Mouse (Mus musculus): Measurements from ENCODE around the gene Myof.

The Myof gene

DNA sequence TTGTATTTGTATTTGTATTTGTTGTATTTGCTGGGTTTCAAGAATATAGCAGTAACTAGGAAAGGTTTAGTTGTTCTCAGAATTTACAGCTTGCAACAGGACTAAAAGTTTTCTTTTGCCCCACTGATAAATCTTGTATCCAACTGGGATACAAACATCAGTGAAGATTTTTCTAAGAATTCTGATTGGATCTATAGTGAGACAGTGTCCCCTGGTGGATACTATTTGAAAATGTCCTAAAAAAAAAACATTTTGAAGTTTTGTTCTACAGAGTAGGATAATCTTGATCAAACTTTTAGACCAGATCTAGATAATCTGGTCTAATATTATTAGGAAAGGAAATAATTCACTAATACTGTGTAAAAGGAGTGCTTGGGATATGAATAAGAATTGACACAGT lies 106.3 kb downstream of the Myof start:
- DNase-seq = no peak

DNA sequence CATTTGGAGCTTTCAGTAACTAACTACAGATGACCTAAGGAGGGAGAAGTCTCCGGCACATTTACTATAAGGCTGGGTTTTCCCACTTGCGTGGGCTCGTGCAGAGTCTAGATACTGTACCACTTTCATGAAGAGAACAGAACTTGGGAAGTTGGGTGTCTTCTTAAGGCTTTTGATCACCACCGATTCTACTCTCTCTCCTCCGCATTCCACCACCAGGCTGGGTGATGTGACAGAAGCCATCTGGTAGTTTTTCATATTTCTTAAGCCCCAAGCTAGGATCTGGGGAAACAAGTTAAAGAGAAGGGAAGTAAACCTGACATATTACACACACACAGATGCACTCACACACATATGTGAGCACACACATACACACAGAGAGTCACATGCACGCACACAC lies 108.7 kb downstream of the Myof start:
- DNase-seq = no peak

DNA sequence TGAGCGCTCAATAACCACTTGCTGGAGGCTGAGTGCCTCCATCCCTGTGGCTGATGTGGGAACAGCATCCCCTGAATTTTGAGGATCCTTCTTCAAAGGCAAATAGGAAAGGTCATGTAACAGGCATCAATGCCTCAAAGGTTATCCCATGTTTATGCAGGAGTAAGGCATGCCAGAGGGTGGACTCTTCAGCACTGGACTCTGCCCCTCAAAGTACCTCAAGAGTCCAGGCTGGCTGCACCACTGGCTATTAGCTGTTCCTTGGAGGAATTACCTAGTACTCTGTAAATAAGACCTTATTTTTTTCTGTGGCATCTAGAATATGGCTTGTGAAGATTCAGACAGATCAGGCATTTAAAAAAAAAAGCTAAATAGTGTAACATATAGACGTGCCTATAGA lies 111.2 kb downstream of the Myof start:
- no peak for DNase-seq

DNA sequence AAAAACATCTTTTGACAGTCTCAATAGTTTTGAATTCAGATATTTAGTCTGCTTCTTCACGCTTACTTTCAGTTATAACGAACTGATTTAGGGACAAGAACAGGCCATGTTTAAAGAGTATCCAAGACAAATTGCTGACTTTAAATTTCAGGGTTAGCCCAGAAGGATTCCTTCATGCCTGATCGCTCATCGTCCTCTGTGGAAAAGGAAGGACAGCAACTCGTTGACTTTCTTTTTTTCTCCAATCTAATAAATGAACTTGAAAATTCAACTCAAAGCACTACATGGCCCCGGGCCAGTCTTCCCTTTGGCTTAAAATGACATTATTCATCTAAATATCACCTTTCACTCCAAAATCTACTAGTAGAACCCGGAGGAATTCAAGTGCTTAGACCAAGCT lies 115.5 kb downstream of the Myof start:
- DNase-seq = no peak

DNA sequence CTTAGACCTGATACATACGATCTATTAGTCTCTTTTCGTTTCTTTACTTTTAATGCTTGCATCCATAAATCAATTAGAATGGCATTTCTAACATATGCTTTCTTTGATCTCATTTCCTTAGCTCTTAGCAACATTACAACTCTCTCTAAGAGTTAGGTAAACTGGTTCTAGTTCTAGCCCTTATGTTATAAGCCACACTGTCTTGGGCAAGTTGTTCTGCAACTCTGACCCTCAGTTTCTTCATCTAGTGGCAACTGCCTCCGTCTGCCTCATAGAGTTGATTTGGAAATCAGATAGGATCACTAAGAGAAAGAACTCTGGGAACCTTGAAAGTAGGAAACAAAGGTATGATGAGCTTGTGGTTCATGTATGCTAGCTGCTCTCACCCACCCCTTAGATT lies 118.1 kb downstream of the Myof start:
- no peak for DNase-seq

DNA sequence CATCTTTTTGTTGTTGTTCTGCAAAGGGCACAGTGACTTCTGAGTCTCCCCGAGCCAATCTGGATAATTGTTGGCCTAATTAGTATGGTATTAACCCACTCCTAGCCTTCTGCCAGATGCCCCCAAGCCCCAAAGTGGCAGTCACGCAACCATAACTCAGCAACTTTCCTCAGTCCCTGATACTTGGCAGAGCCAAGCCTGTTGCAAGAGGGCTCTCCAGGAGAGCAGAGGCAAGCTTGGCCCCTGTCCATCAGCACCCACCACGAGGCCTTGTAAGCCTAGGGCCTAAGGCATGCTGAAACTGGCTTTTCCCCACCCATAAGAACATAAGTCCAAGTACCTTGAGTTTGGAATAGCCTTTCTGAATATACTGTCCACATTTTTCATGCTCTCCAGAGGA lies 119.1 kb downstream of the Myof start:
- no peak for DNase-seq

DNA sequence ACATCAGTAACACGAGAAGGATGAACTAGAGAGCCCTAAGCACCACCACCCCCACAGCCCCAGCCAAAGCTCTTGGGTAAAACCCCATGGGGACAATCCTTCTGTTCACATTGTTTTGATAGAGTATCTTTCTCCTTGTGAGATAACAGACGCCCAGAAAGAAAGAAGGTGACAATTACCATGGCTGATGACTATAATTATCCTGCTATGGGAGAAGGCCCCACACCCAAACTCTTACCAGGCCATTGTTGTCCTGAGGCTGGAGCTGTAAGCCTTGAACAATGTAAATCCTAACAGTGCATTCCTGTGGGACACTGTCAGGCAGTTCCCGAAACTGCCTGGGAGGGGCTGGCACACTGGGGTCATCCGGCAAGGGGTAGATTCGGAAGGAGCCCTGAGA lies 122.3 kb downstream of the Myof start:
- DNase-seq = no peak

DNA sequence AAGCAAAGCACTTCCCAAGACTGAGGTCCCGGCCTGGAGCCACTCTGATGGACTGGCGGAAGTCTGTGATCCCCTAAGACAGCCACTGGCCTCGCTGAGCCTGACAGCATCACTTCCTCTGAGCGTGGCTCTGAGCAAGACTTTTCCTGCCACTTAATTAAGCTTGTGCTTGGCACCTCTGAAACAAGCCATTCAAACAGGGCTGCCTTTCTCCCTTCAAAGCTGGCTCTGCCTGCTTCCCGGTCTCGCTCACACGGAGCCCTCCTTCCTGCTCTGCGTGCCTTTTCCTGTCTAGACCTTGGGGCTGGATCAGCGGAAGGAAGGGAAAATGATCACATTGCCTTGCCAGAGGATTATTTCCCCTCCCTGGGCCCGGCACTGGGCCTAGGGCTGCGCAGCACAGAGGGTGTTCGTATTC lies 124.9 kb downstream of the Myof start:
- DNase-seq = no peak

DNA sequence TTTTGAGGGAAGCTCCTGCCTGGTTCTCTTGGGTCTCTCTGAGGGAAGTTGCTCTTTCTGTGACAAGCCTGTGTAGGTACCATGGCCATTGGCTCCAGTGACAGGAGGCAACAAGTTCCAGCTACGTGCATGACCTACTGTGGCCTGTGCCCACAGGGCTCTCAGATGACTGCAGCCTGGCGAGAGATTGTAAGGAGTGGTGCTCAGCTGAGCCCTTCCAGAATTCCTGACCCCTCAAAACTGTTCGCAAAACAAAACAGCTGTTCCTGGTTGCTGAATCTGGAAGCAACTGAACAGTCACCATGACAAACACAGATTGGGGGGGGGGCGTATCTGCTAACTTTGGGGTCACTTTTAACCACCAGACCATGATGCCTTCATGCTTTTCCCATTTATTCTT lies 129.1 kb downstream of the Myof start:
- DNase-seq = no peak

DNA sequence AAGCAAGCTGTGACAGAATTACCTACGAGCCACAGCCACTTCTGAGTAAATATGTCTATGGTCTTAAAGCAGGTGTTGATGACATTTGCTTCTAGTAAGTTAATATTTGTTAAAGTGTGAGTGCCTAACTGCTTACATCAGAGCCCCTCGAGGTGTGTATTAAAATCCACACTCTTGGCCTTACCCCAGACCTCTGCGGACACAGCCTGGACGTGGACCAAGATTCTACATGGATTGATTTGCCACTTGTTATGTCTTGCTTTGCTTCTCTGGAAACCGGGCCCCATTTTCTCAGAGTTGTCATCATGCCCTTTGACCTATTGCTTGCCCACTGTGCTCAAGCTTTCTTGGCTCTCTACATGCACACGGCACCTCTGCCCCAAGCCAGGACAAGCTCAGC lies 130.9 kb downstream of the Myof start:
- DNase-seq = no peak

DNA sequence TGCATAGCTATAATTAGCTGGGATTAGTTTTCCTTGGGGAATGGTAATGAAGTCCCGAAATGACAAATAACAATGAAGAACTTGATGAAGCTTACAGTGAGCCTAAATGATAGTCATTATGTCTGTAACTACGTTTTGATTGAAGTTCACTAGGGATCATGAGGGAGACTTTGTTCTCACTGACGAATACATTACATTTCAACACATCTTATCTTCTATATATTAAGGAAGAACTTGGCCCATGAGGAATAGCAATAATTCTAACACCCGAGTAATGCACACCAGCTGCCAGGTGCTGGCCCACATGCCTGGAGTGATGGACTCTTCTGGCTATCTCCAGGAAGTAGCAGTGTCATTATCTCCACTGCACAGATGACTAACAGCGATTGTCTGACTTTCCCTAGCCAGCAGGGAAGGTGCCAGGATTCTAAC lies 133.5 kb downstream of the Myof start:
- no peak for DNase-seq

DNA sequence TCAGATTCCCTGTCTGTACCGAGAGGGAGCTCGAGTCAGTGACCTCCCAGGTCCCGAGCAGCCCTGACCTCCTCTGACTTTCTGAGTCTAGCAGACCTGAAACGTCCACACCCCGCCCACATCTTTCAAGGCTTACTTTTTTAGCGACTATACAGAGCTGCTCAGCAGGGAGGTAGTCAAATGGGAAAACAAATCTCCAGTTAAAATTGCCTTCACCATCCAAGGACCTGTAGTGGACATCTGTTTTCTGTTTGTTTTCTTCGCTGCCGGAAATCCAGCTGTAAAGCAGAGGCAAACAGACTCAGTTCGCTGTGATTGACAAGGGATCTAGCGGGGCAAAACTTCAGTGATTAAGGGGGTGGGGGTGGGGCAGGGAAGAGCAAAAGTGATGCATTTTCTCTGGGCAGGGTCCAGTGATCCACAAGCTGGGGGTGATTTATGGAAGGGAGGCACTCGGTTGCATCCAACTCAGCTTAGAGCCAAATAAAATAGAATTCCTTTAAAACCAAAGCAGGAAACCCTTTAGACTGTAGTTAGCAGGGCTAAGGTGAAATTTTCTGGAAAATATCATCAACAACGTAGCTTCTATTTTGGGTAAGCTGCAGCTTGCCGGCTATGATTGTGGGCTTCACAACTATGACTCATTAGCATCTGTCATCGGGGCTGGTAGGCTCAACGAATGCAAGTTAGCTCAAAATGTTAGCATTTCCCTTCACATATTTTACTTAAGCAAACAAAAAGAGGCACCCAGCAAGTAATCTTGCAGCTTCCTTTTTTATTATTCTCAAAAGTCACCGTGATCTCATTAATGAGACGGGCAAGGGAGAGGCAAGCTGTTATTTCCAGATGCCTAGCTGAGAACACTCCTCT lies 135.7 kb downstream of the Myof start:
- no peak for DNase-seq

DNA sequence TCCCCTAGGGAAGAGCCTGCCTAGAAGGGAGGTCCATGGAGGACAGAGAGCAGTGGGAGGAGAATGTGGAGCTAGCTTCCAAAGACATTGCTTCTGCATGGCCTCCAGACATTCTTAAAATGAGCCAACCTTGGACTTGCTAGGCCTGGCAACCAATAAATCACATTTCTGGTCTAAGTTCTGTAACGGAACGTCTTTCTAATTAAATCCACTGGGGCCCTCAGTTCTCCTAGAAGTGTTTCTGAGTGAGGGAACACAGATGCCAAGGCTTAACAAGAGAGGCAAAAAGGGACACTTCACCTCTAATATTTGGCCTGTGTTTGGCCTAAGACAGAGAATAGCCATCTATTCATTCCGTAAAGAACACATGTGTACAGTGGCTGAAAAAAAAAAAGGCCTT lies 136.5 kb downstream of the Myof start:
- DNase-seq = no peak

DNA sequence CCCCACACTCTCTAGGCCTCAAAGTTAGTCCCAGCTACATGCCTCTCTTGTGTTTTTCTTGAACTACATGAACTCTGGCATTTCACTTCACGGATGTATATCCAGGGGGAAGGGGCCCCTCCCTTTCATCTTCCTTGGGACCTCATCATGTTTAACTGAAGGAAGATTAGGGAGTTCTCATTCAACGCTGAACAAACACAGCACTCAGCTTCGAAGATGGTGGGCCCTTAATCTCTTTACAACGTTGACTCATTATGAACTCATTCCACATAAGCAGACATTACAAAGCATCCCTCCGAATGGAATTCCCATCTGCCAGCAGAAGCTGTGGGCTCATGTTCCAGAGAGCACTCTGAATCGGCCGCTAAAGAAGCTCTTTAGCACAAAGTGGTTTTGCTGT lies 147.3 kb downstream of the Myof start:
- DNase-seq = no peak

DNA sequence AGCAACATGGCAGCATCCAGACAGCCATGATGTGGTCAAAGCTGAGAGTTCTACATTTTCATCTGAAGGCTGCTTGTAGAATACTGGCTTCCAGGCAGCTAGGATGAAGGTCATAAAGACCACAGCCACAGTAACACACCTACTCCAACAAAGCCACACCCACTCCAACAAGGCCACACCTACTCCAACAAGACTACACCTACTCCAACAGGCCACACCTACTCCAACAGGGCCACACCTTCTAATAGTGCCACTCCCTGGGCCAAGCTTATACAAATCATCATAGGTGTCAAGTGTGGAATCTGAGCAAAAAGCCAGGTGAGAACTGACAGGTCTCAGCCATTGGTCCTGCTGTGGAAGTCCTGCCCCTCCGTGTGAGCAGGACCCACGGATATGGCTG lies 152.4 kb downstream of the Myof start:
- DNase-seq = no peak

DNA sequence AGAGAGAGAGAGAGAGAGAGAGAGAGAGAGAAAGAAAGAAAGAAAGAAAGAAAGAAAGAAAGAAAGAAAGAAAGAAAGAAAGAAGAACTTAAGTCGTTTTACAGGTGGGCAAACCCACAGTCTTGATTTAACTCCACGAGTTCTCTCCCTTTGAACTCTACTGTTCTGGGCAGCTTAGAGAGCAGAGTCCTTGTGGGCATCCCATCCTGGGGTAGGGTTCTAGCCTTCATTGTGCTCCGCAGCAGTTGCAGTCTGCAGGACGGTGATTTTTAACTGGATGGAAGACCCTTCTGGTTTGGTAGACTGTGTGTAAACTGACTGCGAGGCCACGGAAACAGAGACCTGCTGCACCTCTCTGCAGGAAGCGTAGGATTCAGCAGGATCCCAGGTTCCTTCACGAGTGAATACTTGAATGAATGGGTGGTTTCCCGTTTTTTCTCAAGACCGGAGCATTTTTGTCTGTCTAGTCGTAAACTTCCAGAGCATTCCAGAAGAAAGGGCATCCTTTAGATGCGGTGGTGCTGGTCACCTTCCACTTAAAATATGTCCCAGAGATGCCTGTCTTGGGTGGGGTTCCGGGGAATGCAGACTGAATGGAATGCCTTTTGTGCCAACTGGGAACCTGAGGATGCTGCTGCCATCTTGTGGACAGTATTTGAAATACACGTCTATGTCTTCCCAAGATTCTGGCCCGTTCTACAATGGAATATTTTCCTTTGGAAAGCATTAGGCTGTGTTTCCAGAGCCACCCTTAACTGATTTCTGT lies 156.8 kb downstream of the Myof start:
- peak; percentile 41 for DNase-seq

DNA sequence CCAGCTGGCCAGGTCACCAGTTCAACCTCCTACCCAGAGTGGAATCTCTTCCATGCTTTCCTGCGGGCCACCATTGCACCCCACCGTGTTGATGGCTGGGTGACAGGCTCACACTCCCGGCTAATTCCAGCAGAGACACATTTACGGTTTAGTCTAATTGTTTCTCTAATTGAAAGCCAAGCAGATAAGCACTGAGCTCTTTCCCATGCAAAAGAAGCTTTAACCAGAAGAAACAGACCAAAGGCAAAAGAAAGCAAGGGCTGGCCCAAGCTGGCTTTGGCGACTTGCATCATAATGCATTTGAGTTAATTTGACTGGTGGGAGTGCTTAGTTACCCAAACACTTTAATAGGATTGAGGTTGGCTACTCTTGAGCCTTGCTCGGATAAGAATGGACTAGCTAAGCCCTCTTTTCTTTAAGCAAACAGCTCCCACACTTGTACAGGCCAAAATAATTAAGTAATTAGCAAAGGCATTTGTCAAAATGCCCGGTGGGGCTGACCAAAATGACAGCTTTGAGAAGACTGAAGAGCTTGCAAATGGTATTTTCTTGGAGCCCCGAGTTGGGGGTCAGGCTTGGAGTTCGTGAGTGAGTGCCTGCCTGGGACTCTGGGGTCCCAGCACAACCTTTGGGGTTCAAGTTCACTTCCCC lies 161.8 kb downstream of the Myof start:
- no peak for DNase-seq

DNA sequence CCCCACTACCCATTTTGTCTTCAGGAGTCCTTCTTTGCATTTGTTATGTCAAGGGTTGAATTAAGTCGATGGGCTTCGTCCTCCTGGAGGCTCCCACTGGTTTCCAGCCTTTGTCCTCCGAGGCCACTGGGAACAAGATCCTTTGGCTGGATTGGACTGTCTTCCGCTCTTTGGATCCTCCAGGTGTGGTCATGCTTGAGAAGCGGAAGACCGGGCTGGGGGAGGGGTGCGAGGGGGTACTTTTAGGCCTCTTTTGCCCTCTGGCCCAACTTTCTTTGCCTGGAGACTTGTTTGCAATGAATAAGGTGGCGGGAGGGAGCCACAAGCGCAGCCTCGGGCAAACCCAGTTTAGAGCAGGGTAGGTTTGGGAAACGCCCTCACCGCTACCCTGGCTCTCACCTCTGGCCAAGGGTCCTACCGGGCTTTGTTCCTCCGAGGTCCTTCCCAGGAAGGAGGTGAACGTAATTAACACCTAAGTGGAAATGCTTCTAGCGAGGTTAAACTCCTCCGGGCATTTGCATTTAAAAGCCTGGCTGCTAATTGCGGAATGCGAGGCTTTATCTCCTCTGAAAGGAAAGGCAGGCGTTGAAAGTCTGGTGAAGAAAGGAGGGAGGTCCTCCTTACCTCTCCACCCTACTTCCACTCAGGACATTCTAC lies 165.7 kb downstream of the Myof start:
- no peak for DNase-seq

DNA sequence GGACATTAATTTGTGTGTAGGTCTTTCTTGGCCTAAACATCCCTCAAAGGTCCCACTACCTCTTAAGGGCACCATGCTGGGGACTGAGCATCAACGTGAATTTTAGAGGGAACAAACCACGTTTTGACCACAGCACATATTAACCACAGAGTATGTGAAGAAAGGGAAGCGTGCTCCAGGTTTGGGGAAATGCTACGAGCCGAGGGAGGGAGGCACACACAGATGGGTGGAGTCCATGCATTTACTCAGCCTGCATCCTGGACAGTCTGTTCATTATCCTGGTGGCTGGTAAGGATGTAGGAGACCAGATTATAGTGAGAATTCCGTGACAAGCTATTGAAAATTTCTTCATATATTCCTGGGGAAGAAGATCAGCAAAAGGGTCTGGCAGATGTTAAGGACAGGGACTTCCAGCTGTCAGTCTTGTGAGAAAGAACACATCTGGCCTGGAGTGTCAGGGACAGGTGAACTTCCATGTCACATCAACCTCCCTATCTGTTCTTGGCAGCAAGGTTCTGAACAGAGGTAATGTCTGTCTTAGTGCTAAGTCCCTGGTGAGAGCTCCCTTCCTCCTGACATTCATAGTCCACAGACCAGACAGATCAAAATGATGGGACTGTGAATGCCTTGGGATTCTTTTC lies 166.7 kb downstream of the Myof start:
- no peak for DNase-seq

DNA sequence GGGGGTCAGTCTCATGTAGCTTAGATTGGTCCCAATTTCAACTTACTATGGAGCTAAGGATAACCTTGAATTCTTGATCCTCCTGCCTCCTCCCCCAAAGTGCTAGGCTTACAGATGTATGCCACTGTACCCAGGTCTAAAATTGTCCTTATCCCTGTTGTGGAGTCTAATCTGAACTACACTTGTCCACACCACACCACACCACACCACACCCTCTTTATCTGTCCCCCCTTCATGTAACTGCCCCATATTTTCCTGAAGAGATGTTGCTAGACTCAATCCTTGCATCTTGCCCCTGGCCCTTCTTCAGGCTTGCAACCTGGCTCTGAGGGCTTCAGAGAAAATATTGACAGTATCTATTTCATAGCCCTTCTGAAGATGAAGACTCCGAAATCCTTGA lies 169.9 kb downstream of the Myof start:
- no peak for DNase-seq

DNA sequence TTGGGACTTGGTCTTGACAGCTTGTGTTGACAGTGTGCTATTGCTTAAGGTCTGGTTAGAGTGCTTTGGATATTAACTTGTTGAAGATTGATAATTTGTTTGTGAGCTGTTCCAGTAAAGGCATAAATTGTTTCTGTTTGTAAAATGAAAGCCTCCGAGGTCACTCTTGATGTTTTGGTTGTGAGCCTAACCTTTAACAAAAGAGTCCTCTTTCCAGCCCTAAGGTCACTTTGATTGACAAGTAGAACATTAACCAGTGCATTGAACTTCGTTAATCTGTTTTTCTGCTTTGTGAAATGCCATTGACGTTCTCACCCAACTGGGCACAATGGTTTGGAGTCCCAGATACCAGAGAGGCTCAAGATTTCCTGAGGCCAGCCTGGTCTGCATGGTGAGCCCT lies 175.8 kb downstream of the Myof start:
- DNase-seq = no peak

DNA sequence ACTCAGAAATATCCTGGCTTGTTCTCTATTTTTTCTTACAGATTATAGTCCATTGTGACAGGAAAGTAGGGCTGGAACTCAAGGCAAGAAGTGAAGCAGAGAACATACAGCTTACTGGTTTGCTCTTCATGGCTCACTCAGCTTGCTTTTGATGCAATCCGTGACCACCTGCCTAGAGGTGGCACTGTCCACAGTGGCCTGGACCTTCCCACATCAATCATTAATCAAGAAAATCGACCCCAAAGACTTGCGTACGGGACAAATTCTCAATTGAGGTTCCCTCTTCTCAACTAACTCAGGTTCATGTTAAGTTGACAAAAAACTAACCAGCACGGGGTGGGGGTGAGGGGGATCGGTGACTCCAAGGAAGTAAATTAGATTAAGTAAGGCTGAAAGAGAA lies 176.4 kb downstream of the Myof start:
- DNase-seq = no peak

DNA sequence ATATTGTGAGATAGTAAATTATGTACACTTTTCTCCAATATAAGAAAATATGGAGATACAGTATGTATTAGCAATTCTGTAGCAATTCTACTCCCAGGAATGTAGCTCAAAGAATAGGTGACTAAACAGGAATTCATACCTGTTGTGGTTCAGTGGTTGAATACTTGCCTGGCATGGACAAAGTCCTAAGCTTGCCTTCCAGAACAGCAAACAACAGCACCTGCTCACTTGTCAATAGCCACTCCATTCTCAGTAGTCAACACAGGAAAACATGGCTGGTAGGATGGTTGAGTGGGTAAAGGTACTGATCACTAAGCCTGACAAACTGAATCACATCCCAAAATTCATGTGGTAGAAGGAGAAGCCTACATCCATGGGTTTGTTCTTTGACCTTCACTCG lies 182.2 kb downstream of the Myof start:
- DNase-seq = no peak
